Mouse (Mus musculus): ENCODE measurements around the gene Slc27a2. TPM values are rescaled to one million over a fixed set of nuclear protein-coding genes. Genes with fewer than 3 reads are reported as not detected.

Gene Slc27a2
- polyA plus RNA-seq, 1 experiment from 2014 or later, result 63.7 TPM

GRCm38 (mm10) chr2:126591304-126591703 is 39.1 kb downstream of the Slc27a2 start:
- H3K4me1 ChIP-seq (replicated peaks), result peaks cover 5% of the 10 kb centered on the region; the same call in 1 of the 2 replicates
- DNase-seq, result no peak
- H3K9me3 ChIP-seq (replicated peaks), result no peaks in the 10 kb centered on the region
- H3K36me3 ChIP-seq, result peaks cover 19% of the 10 kb centered on the region; the same call in 1 of the 2 replicates
- no peaks in the 10 kb centered on the region for H3K27me3 ChIP-seq
- H3K27ac ChIP-seq, result no peak overlapping the region
- no peak overlapping the region for H3K9ac ChIP-seq
- WGBS (ENCODE audit: insufficient replicate concordance), result 69% methylated on average over 4 of the region's 4 CpGs
- H3K4me3 ChIP-seq (replicated peaks), result no peak overlapping the region
- no peak overlapping the region for H3K4me2 ChIP-seq
- no peak for ATAC-seq (ENCODE audit: low read depth)

GRCm38 (mm10) chr2:126593831-126594610 is 41.8 kb downstream of the Slc27a2 start:
- H3K9me3 ChIP-seq (replicated peaks), result no peaks in the 10 kb centered on the region
- H3K9ac ChIP-seq, result peak overlapping the region; percentile 0; the same call in 1 of the 2 replicates
- DNase-seq (peak; percentile 35), ATAC-seq (ENCODE audit: low read depth) (peak; percentile 31; the same call in 1 of the 2 replicates)
- H3K4me3 ChIP-seq (replicated peaks), result peak overlapping the region; percentile 38
- no peaks in the 10 kb centered on the region for H3K27me3 ChIP-seq
- H3K4me1 ChIP-seq (replicated peaks), result peaks cover 19% of the 10 kb centered on the region
- no peak overlapping the region for H3K27ac ChIP-seq
- WGBS (ENCODE audit: insufficient replicate concordance), result 32% methylated on average over 26 of the region's 26 CpGs
- no peaks in the 10 kb centered on the region for H3K36me3 ChIP-seq
- peak overlapping the region; percentile 59 for H3K4me2 ChIP-seq

GRCm38 (mm10) chr2:126596347-126597072 is 44.3 kb downstream of the Slc27a2 start:
- Histone ChIP-seq H3K27me3 (0 out of 2 replicates have a peak, but pooled peaks cover 3% of the 10 kb centered on the region), H3K9me3 (replicated peaks) (no peaks in the 10 kb centered on the region), H3K27ac (no peak overlapping the region), H3K36me3 (no peaks in the 10 kb centered on the region), H3K4me1 (replicated peaks) (peaks cover 22% of the 10 kb centered on the region), H3K9ac (no peak overlapping the region), H3K4me2 (no peak overlapping the region), H3K4me3 (replicated peaks) (no peak overlapping the region)
- DNase-seq (no peak), ATAC-seq (ENCODE audit: low read depth) (no peak)
- WGBS (ENCODE audit: insufficient replicate concordance), result 78% methylated on average over 7 of the region's 7 CpGs

GRCm38 (mm10) chr2:126597279-126598241 is 45.4 kb downstream of the Slc27a2 start:
- DNase-seq (no peak), ATAC-seq (ENCODE audit: low read depth) (0 out of 2 replicates have a peak, but pooled peaks have one; percentile 30)
- Histone ChIP-seq H3K27ac (no peak overlapping the region), H3K27me3 (0 out of 2 replicates have a peak, but pooled peaks cover 3% of the 10 kb centered on the region), H3K4me1 (replicated peaks) (peaks cover 26% of the 10 kb centered on the region), H3K9ac (no peak overlapping the region), H3K4me3 (replicated peaks) (no peak overlapping the region; the same call in 1 of the 2 replicates), H3K36me3 (no peaks in the 10 kb centered on the region), H3K9me3 (replicated peaks) (no peaks in the 10 kb centered on the region), H3K4me2 (peak overlapping the region; percentile 38)
- 68% methylated on average over 20 of the region's 20 CpGs for WGBS (ENCODE audit: insufficient replicate concordance)

- DNase-seq (no peak), ATAC-seq (ENCODE audit: low read depth) (no peak)
- no peak overlapping the region for H3K4me3 ChIP-seq (replicated peaks)
- no peaks in the 10 kb centered on the region for H3K36me3 ChIP-seq
- 70% methylated on average over 2 of the region's 2 CpGs for WGBS (ENCODE audit: insufficient replicate concordance)
- H3K4me2 ChIP-seq, result no peak overlapping the region
- no peaks in the 10 kb centered on the region for H3K9me3 ChIP-seq (replicated peaks)
- H3K4me1 ChIP-seq (replicated peaks), result peaks cover 27% of the 10 kb centered on the region
- H3K9ac ChIP-seq, result no peak overlapping the region
- H3K27ac ChIP-seq, result no peak overlapping the region
- 0 out of 2 replicates have a peak, but pooled peaks cover 3% of the 10 kb centered on the region for H3K27me3 ChIP-seq
These were observed 46.2 kb downstream of the Slc27a2 start for GRCm38 (mm10) chr2:126598359-126598758.

- DNase-seq (no peak), ATAC-seq (ENCODE audit: low read depth) (no peak)
- no peaks in the 10 kb centered on the region for H3K9me3 ChIP-seq (replicated peaks)
- H3K27me3 ChIP-seq, result 0 out of 2 replicates have a peak, but pooled peaks cover 3% of the 10 kb centered on the region
- H3K27ac ChIP-seq, result no peak overlapping the region
- no peak overlapping the region for H3K4me2 ChIP-seq
- peaks cover 26% of the 10 kb centered on the region for H3K4me1 ChIP-seq (replicated peaks)
- no peak overlapping the region for H3K9ac ChIP-seq
- no peak overlapping the region for H3K4me3 ChIP-seq (replicated peaks)
- WGBS (ENCODE audit: insufficient replicate concordance), result 13% methylated on average over 3 of the region's 3 CpGs
- no peaks in the 10 kb centered on the region for H3K36me3 ChIP-seq
These were observed 46.8 kb downstream of the Slc27a2 start for GRCm38 (mm10) chr2:126599005-126599404.

GRCm38 (mm10) chr2:126600533-126600932 is 48.3 kb downstream of the Slc27a2 start:
- DNase-seq (no peak), ATAC-seq (ENCODE audit: low read depth) (no peak)
- Histone ChIP-seq H3K4me3 (replicated peaks) (no peak overlapping the region), H3K4me1 (replicated peaks) (peaks cover 22% of the 10 kb centered on the region), H3K27me3 (0 out of 2 replicates have a peak, but pooled peaks cover 3% of the 10 kb centered on the region), H3K36me3 (no peaks in the 10 kb centered on the region), H3K27ac (no peak overlapping the region), H3K9ac (no peak overlapping the region), H3K9me3 (replicated peaks) (no peaks in the 10 kb centered on the region), H3K4me2 (no peak overlapping the region)
- 58% methylated on average over 14 of the region's 14 CpGs for WGBS (ENCODE audit: insufficient replicate concordance)

- Histone ChIP-seq H3K4me3 (replicated peaks) (no peak overlapping the region), H3K4me2 (no peak overlapping the region), H3K27ac (no peak overlapping the region), H3K9ac (no peak overlapping the region), H3K27me3 (0 out of 2 replicates have a peak, but pooled peaks cover 5% of the 10 kb centered on the region), H3K36me3 (no peaks in the 10 kb centered on the region), H3K4me1 (replicated peaks) (peaks cover 23% of the 10 kb centered on the region), H3K9me3 (replicated peaks) (no peaks in the 10 kb centered on the region)
- ATAC-seq (ENCODE audit: low read depth) (no peak), DNase-seq (no peak)
- WGBS (ENCODE audit: insufficient replicate concordance), result 27% methylated on average over 14 of the region's 14 CpGs
These were observed 49.9 kb downstream of the Slc27a2 start for GRCm38 (mm10) chr2:126601918-126602600.

GRCm38 (mm10) chr2:126606061-126606687 is 54.0 kb downstream of the Slc27a2 start:
- no peak for DNase-seq
- ATAC-seq (ENCODE audit: low read depth), result no peak
- no peak overlapping the region for H3K4me2 ChIP-seq

GRCm38 (mm10) chr2:126606688-126607062 is 54.5 kb downstream of the Slc27a2 start:
- H3K9ac ChIP-seq, result no peak overlapping the region
- DNase-seq, result no peak
- H3K27ac ChIP-seq, result no peak overlapping the region
- 14% methylated on average over 4 of the region's 4 CpGs for WGBS (ENCODE audit: insufficient replicate concordance)
- H3K27me3 ChIP-seq, result 0 out of 2 replicates have a peak, but pooled peaks cover 2% of the 10 kb centered on the region
- no peak overlapping the region for H3K4me3 ChIP-seq (replicated peaks)
- peaks cover 18% of the 10 kb centered on the region for H3K4me1 ChIP-seq (replicated peaks)
- no peak overlapping the region for H3K4me2 ChIP-seq
- H3K9me3 ChIP-seq (replicated peaks), result no peaks in the 10 kb centered on the region
- no peak for ATAC-seq (ENCODE audit: low read depth)
- H3K36me3 ChIP-seq, result no peaks in the 10 kb centered on the region

More at GRCm38 (mm10) chr2:126606061-126606687, 54.0 kb downstream of the Slc27a2 start:
- H3K4me3 ChIP-seq (replicated peaks), result no peak overlapping the region
- H3K9ac ChIP-seq, result no peak overlapping the region
- no peaks in the 10 kb centered on the region for H3K9me3 ChIP-seq (replicated peaks)
- WGBS (ENCODE audit: insufficient replicate concordance), result 64% methylated on average over 15 of the region's 15 CpGs
- H3K4me1 ChIP-seq (replicated peaks), result peaks cover 18% of the 10 kb centered on the region
- no peaks in the 10 kb centered on the region for H3K36me3 ChIP-seq
- no peak overlapping the region for H3K27ac ChIP-seq
- H3K27me3 ChIP-seq, result 0 out of 2 replicates have a peak, but pooled peaks cover 2% of the 10 kb centered on the region
